Mouse (Mus musculus): ENCODE data around the gene S100z. TPM values are rescaled to one million over a fixed set of nuclear protein-coding genes. Genes with fewer than 3 reads are reported as not detected.

Gene S100z
- not detected for polyA plus RNA-seq (2017; shearing (Covaris generic))

DNA sequence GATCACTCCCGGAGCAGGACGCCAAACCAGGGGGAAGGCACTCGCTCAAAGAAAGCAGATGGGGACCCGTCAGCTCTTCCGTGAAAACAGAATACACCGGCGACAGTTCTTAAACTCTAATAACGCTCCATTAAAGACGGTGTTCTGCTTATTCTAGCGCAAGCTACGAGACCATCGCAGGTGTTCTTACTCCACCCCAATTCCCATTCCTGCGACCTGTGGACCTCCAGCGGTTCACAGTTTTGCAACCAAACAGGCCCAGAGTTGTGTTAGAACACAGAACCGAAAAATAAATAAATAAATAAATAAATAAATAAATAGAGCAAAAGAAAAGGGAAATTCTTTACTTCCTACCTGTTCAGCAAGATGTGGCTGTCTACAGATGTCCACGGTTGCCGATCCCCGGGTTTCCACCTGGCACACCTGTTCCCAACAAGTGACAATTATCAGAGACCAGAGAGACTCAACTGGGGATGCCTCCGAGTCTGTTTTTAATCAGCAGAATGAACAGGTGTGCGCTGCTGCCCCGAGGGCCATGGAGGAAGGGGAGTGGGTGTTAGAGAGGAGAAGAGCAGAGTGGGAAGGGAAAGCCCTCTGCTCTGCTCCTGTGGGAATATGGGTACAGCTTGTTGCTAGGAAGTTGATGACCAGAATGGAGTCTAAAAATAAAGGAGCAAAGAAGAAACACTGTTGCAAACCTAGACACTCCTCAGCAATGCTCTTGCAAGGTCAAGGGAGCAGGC lies at the start of gene S100z:
S100z (minus strand) TSS at position 51 of the 743 bp plus-strand sequence.

DNA sequence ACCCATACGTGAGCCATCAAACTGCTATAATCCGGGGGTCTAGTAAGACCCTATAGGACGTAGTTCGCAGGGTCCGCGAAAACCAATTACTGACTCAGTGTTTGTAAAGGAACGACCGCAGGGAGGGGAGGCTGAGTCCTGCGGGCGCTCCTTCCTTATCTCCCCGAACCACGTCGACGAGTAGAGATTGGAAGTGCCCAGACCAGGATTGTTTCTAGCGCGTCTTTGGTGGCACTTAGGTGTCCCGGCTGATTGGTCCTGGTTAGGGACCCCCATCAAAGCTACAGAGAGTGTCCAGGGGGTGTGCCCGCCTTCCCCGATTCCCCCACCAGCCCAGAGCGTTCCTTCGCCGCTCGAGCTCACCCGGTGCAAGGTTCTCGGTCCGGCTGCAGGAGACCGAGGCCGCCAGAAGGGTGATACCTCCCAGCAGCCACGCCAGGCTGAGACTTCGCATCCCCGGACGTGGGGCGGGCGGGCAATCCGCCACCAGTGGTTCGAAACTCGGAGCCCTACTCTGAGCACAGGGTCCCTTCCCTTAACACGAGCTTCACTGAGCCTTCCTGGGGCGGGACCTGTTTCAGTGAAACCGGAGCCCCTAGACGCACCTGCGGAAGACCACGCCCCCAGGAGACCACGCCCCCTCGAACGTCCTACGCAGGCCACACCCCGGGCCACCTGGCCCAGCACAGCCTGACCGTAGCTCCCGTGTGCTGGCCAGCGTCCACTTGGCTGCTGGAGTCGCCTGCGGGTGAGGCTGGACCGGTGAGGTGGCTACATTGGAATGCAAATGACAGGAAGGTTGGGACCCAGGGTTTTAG lies 46.4 kb upstream of the S100z start, which contains the start of gene F2rl1:
F2rl1 (minus strand) TSS at position 554 of the 818 bp plus-strand sequence.

DNA sequence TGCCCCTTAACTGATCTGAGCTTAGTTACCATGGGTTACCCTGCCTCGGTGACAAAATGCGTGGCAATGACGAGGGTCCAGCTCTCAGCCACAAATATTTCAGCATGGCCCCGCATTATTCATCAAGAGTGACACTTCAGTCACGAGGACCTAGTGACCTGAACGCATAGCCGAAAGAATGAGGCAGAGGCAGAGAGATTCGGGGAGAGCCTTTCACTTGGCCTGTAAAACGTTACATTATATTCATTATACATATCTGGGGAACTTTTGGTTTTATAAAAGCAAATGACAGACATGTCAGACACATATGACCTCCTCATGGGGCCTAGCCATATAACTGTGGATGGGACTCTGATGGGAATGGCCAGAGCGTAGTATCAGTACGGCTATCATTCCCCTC lies 33.7 kb downstream of the S100z start, which contains the start of gene Crhbp:
Crhbp (minus strand) TSS at position 101 of the 400 bp plus-strand sequence.

Other genes starting within 250 kb of the S100z start
- gene Pde8b, start 228.4 kb downstream of the S100z start, polyA plus RNA-seq (2017; shearing (Covaris generic)), result 1 to 10 TPM in 1 of 2 experiments, under 1 TPM in 1; 0.64 to 1.1 TPM
- gene Zbed3, start 155.1 kb downstream of the S100z start, polyA plus RNA-seq (2017; shearing (Covaris generic)), result 1 to 10 TPM; 5.5 to 6.7 TPM
- gene Aggf1, start 103.4 kb downstream of the S100z start, polyA plus RNA-seq (2017; shearing (Covaris generic)), result 10 to 100 TPM; 49.4 to 49.7 TPM
- gene Crhbp, start 33.8 kb downstream of the S100z start, polyA plus RNA-seq (2017; shearing (Covaris generic)), result under 1 TPM in 1 of 2 experiments, not detected in 1; 0.38 TPM
- gene F2rl1, start 46.5 kb upstream of the S100z start, polyA plus RNA-seq (2017; shearing (Covaris generic)), result 10 to 100 TPM; 19.5 to 33.7 TPM
- gene F2r, start 139.8 kb upstream of the S100z start, polyA plus RNA-seq (2017; shearing (Covaris generic)), result 10 to 100 TPM; 73.3 to 97.4 TPM
- gene F2rl2, start 218.1 kb upstream of the S100z start, polyA plus RNA-seq (2017; shearing (Covaris generic)), result 1 to 10 TPM; 6.5 to 7.3 TPM

Measured in activated CD4-positive, CD25-positive, alpha-beta regulatory T cell (primary cell).